ENCODE assay signal across 21 mouse cellular contexts in the genomic region with DNA sequence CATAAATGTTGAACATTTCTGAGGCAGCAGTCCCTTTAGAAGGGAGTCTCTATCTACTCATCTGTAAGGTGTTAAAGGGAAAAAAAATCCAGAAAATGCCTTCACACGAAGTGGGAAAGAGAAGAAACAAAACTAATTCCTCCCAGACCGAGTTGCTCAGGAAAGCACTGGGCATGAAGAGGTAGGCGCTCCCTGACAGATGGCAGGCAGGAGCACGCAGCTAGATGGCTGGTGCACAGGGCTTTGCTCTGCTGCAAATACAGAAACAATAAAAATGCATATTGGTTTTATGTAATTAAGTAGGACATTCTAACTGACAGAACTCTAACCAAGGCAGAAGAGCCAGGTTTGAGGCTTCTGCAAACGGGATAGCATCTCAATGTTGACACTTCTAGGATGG. TPM values are rescaled to one million over a fixed set of nuclear protein-coding genes. Genes with fewer than 3 reads are reported as not detected.
DNase-seq lines count a peak whose midpoint lies in the region; ATAC-seq lines count a peak whose summit lies in the region.
"Had no signal": no experiment of that assay in that cellular context is flagged by ENCODE, and none has a peak within 500 bp of the region (broad histone marks: within the 10 kb centered on the region; RNA-seq: fewer than 3 reads in every experiment).

No protein-coding gene starts in this region.

- WGBS in hindbrain, embryonic 10.5 days = 77% methylated on average over 5 of the region's 5 CpGs

- no peaks in the 10 kb centered on the region for H3K36me3 ChIP-seq in hindbrain, embryonic 10.5 days
- H3K36me3 ChIP-seq: forebrain, embryonic 10.5 days; hindbrain, embryonic 12.5 days; limb, embryonic 15.5 days; liver, embryonic 15.5 days; midbrain, embryonic 12.5 days had no signal

- ATAC-seq in frontal cortex, adult (ENCODE audit: low TSS enrichment) = peak; percentile 93

- no peaks in the 10 kb centered on the region for H3K9me3 ChIP-seq in hindbrain, embryonic 10.5 days
- H3K9me3 ChIP-seq: forebrain, embryonic 10.5 days; hindbrain, embryonic 12.5 days; limb, embryonic 15.5 days; liver, embryonic 15.5 days; midbrain, embryonic 12.5 days had no signal

- no peak overlapping the region for H3K27ac ChIP-seq in hindbrain, embryonic 10.5 days
- H3K27ac ChIP-seq: forebrain, embryonic 10.5 days; hindbrain, embryonic 12.5 days; limb, embryonic 15.5 days; liver, embryonic 15.5 days; midbrain, embryonic 12.5 days had no signal

- H3K4me3 ChIP-seq in hindbrain, embryonic 10.5 days = no peak overlapping the region
- H3K4me3 ChIP-seq: forebrain, embryonic 10.5 days; hindbrain, embryonic 12.5 days; limb, embryonic 15.5 days; liver, embryonic 15.5 days; midbrain, embryonic 12.5 days had no signal

- no peak for DNase-seq in frontal cortex, postnatal 25 days (ENCODE audit: low spot score in 2 of 2)
- peak; percentile 15 for DNase-seq in left cerebral cortex, adult 11 months (ENCODE audit: low spot score)
- no peak for DNase-seq in left cerebral cortex, postnatal 4 days
- DNase-seq in testis, postnatal 10 days (ENCODE audit: low spot score) = peak; percentile 23
- DNase-seq in testis, postnatal 14 days (ENCODE audit: low spot score) = no peak
- peak; percentile 54 for DNase-seq in telencephalon, adult 2 months (ENCODE audit: low read depth, low spot score)
- no peak for DNase-seq in hindbrain, embryonic 10.5 days (ENCODE audit: low spot score)
- DNase-seq: adrenal gland, postnatal 25 days; B cell, adult 2 months; gastrocnemius, postnatal 36 days; heart, postnatal 10 days; kidney, adult 2 months; kidney, postnatal 10 days; thymus, adult 18-20 months; thymus, postnatal 4 days had no signal

- H3K27me3 ChIP-seq in hindbrain, embryonic 10.5 days (ENCODE audit: insufficient read depth, poor library complexity, severe bottlenecking) = no peaks in the 10 kb centered on the region
- H3K27me3 ChIP-seq: hindbrain, embryonic 12.5 days; limb, embryonic 15.5 days; liver, embryonic 15.5 days; midbrain, embryonic 12.5 days had no signal

- H3K4me1 ChIP-seq in hindbrain, embryonic 10.5 days (replicated peaks) = no peaks in the 10 kb centered on the region
- H3K4me1 ChIP-seq: forebrain, embryonic 10.5 days; hindbrain, embryonic 12.5 days; limb, embryonic 15.5 days; liver, embryonic 15.5 days; midbrain, embryonic 12.5 days had no signal

- intact Hi-C loops in left cerebral cortex, postnatal 4 days (cut with DNase I) = no loop called here

RNA-seq across cellular contexts. Expression of gene Insig2, which starts 42.0 kb away (rescaled TPM):
- 10 to 100 TPM; 23.9 to 29.0 TPM for total RNA-seq in left cerebral cortex, postnatal 4 days (2021)
- polyA plus RNA-seq in hindbrain, embryonic 10.5 days (2016; fragmentation: Nextera tagmentation; extraction: Ambion mirVana) = 17.6 and 24.0 TPM in 2 replicates

Comparison
In these comparisons a context has a peak if more than half of its experiments do, and no peak if none do; other contexts are left out.
1. DNase-seq: peak in left cerebral cortex, adult 11 months (single experiment), testis, postnatal 10 days (single experiment) and telencephalon, adult 2 months (single experiment); none in frontal cortex, postnatal 25 days (0 of 2), left cerebral cortex, postnatal 4 days (single experiment), testis, postnatal 14 days (single experiment) and hindbrain, embryonic 10.5 days (single experiment).